25 mouse cellular contexts compared by ENCODE assay signal in genomic region chr12:91268974-91269373, GRCm38 (mm10).
DNase-seq lines count a peak whose midpoint lies in the region; ATAC-seq and TF ChIP-seq lines count a peak whose summit lies in the region.
"Had no signal": no experiment of that assay in that cellular context is flagged by ENCODE, and none has a peak within 500 bp of the region (broad histone marks: within the 10 kb centered on the region; RNA-seq: fewer than 3 reads in every experiment).

No protein-coding gene starts in this region.

- TF ChIP-seq EP300 in MEL (IDR thresholded peaks at IDR 0.05; ENCODE audit: low read depth in 1 of 2, low read length in 2 of 2), result no peak

- H3K79me2 ChIP-seq in MEL (ENCODE audit: control insufficient read depth, insufficient read depth, low read length, poor library complexity), result no peaks in the 10 kb centered on the region

- no peaks in the 10 kb centered on the region for H3K9me3 ChIP-seq in MEL (replicated peaks; ENCODE audit: insufficient read depth, low read length)
- H3K9me3 ChIP-seq in forebrain, embryonic 13.5 days (replicated peaks), result no peaks in the 10 kb centered on the region
- H3K9me3 ChIP-seq in embryonic facial prominence, embryonic 10.5 days, result no peaks in the 10 kb centered on the region
- H3K9me3 ChIP-seq in kidney, embryonic 16.5 days (ENCODE audit: low read length), result no peaks in the 10 kb centered on the region
- H3K9me3 ChIP-seq: embryonic facial prominence, embryonic 12.5 days; heart, embryonic 12.5 days; hindbrain, embryonic 13.5 days; kidney, embryonic 15.5 days; limb, embryonic 10.5 days; midbrain, embryonic 12.5 days had no signal

- H3K4me3 ChIP-seq in MEL (ENCODE audit: control insufficient read depth in 1 of 2, insufficient read depth in 1 of 2, low read depth in 2 of 2, low read length in 2 of 2), result no peak overlapping the region
- no peak overlapping the region for H3K4me3 ChIP-seq in forebrain, embryonic 13.5 days
- H3K4me3 ChIP-seq in embryonic facial prominence, embryonic 10.5 days, result no peak overlapping the region
- H3K4me3 ChIP-seq in kidney, embryonic 16.5 days (ENCODE audit: low read length), result no peak overlapping the region
- H3K4me3 ChIP-seq: embryonic facial prominence, embryonic 12.5 days; erythroblast, embryonic 14.5 days; gastrocnemius, adult 2 months; heart, embryonic 12.5 days; hindbrain, embryonic 13.5 days; kidney, embryonic 15.5 days; limb, embryonic 10.5 days; midbrain, embryonic 12.5 days had no signal

- peaks cover 0 to 2% of the 10 kb centered on the region in 2 experiments; a peak in 1 of 4 replicates for H3K36me3 ChIP-seq in MEL (ENCODE audit: control insufficient read depth in 1 of 2, insufficient read depth in 2 of 2, low read length in 2 of 2)
- no peaks in the 10 kb centered on the region for H3K36me3 ChIP-seq in forebrain, embryonic 13.5 days (ENCODE audit: poor library complexity, severe bottlenecking)
- peaks cover 3% of the 10 kb centered on the region; the same call in 1 of the 2 replicates for H3K36me3 ChIP-seq in embryonic facial prominence, embryonic 10.5 days (replicated peaks)
- no peaks in the 10 kb centered on the region for H3K36me3 ChIP-seq in kidney, embryonic 16.5 days (ENCODE audit: insufficient read depth, low read length)
- H3K36me3 ChIP-seq: embryonic facial prominence, embryonic 12.5 days; heart, embryonic 12.5 days; hindbrain, embryonic 13.5 days; kidney, embryonic 15.5 days; midbrain, embryonic 12.5 days had no signal

- no peak overlapping the region for H3K4me2 ChIP-seq in forebrain, embryonic 13.5 days
- no peak overlapping the region for H3K4me2 ChIP-seq in kidney, embryonic 16.5 days (replicated peaks; ENCODE audit: low read depth, low read length)
- H3K4me2 ChIP-seq: embryonic facial prominence, embryonic 12.5 days; heart, embryonic 12.5 days; hindbrain, embryonic 13.5 days; kidney, embryonic 15.5 days; liver, embryonic 11.5 days; midbrain, embryonic 12.5 days had no signal

- TF ChIP-seq RAD21 in MEL (IDR thresholded peaks at IDR 0.05; ENCODE audit: low read depth, low read length), result no peak

- H3K27ac ChIP-seq in MEL (ENCODE audit: control insufficient read depth, low read depth, low read length), result no peak overlapping the region
- no peak overlapping the region for H3K27ac ChIP-seq in forebrain, embryonic 13.5 days
- H3K27ac ChIP-seq in embryonic facial prominence, embryonic 10.5 days (replicated peaks), result no peak overlapping the region
- no peak overlapping the region for H3K27ac ChIP-seq in kidney, embryonic 16.5 days (ENCODE audit: low read length)
- H3K27ac ChIP-seq: embryonic facial prominence, embryonic 12.5 days; gastrocnemius, adult 2 months; hindbrain, embryonic 13.5 days; kidney, embryonic 15.5 days; limb, embryonic 10.5 days; midbrain, embryonic 12.5 days had no signal

- ATAC-seq in forebrain, embryonic 13.5 days, result no peak
- ATAC-seq in kidney, embryonic 16.5 days (ENCODE audit: low FRiP score, low TSS enrichment), result no peak
- ATAC-seq: intestine, postnatal 0 days had no signal

- no peak overlapping the region for H3K9ac ChIP-seq in MEL (ENCODE audit: control insufficient read depth, low read depth, low read length, poor library complexity, severe bottlenecking)
- H3K9ac ChIP-seq in forebrain, embryonic 13.5 days, result no peak overlapping the region
- H3K9ac ChIP-seq in kidney, embryonic 16.5 days (replicated peaks; ENCODE audit: low read length), result no peak overlapping the region
- H3K9ac ChIP-seq: embryonic facial prominence, embryonic 12.5 days; heart, embryonic 12.5 days; hindbrain, embryonic 13.5 days; kidney, embryonic 15.5 days; midbrain, embryonic 12.5 days had no signal

- no peak for TF ChIP-seq POLR2A in MEL (IDR thresholded peaks at IDR 0.05; ENCODE audit: control insufficient read depth in 1 of 2, insufficient read depth in 1 of 2, low read depth in 1 of 2, low read length in 2 of 2, poor library complexity in 1 of 2)

- peak; percentile 7 for DNase-seq in adrenal gland, postnatal 14 days
- DNase-seq in adrenal gland, adult 18-20 months (ENCODE audit: low spot score in 2 of 2), result no peak
- peak; percentile 30 for DNase-seq in MEL (ENCODE audit: low read depth, low spot score)
- peak; percentile 51 for DNase-seq in fibroblast of lung, adult 2 months (ENCODE audit: low read depth)
- DNase-seq in embryonic facial prominence, embryonic 10.5 days (ENCODE audit: low spot score), result no peak
- DNase-seq: adrenal gland, postnatal 36 days; B cell, adult 2 months; cerebellum, adult 2 months; gastrocnemius, adult 2 months; heart, adult 11 months; heart, postnatal 14 days; lung, adult 2 months; lung, postnatal 4 days; thymus, postnatal 14 days had no signal

- H3K4me1 ChIP-seq in MEL (ENCODE audit: control insufficient read depth in 1 of 2, insufficient read depth in 2 of 2, low read length in 2 of 2), result no peaks in the 10 kb centered on the region; a peak in 1 of 4 replicates
- H3K4me1 ChIP-seq in forebrain, embryonic 13.5 days, result peaks cover 15% of the 10 kb centered on the region
- no peaks in the 10 kb centered on the region for H3K4me1 ChIP-seq in embryonic facial prominence, embryonic 10.5 days
- no peaks in the 10 kb centered on the region for H3K4me1 ChIP-seq in kidney, embryonic 16.5 days (ENCODE audit: insufficient read depth, low read length)
- H3K4me1 ChIP-seq: embryonic facial prominence, embryonic 12.5 days; kidney, embryonic 15.5 days; limb, embryonic 10.5 days had no signal

- WGBS in forebrain, embryonic 13.5 days, result 92% methylated on average over 3 of the region's 3 CpGs
- WGBS in embryonic facial prominence, embryonic 10.5 days, result 87% methylated on average over 3 of the region's 3 CpGs
- WGBS in kidney, embryonic 16.5 days, result 73% methylated on average over 3 of the region's 3 CpGs

- no peaks in the 10 kb centered on the region for H3K27me3 ChIP-seq in MEL (ENCODE audit: control insufficient read depth in 1 of 2, insufficient read depth in 2 of 2, low read length in 2 of 2)
- H3K27me3 ChIP-seq in forebrain, embryonic 13.5 days, result no peaks in the 10 kb centered on the region
- H3K27me3 ChIP-seq in embryonic facial prominence, embryonic 10.5 days (replicated peaks; ENCODE audit: low read depth, poor library complexity, severe bottlenecking), result no peaks in the 10 kb centered on the region
- H3K27me3 ChIP-seq in kidney, embryonic 16.5 days (ENCODE audit: insufficient read depth, low read length), result no peaks in the 10 kb centered on the region
- H3K27me3 ChIP-seq: embryonic facial prominence, embryonic 12.5 days; heart, embryonic 12.5 days; hindbrain, embryonic 13.5 days; kidney, embryonic 15.5 days; midbrain, embryonic 12.5 days had no signal

- no peak for TF ChIP-seq CTCF in MEL (IDR thresholded peaks at IDR 0.05 in 2 of 3, conservative IDR thresholded peaks at IDR 0.05 in 1 of 3; ENCODE audit: control insufficient read depth in 1 of 3, insufficient read depth in 1 of 3, low read depth in 2 of 3, low read length in 3 of 3, poor library complexity in 1 of 3, severe bottlenecking in 1 of 3)

TF ChIP-seq in MEL, 35 proteins besides CTCF, POLR2A, EP300 and RAD21:
- TF ChIP-seq MAFK (IDR thresholded peaks at IDR 0.05; ENCODE audit: borderline replicate concordance, low read depth, low read length) (no peak), SIN3A (IDR thresholded peaks at IDR 0.05; ENCODE audit: low read length) (peak; percentile 17; the same call in 1 of the 2 replicates), CHD1 (IDR thresholded peaks at IDR 0.05; ENCODE audit: low read depth, low read length) (no peak), JUND (IDR thresholded peaks at IDR 0.05; ENCODE audit: low read depth, low read length) (no peak), POLR2AphosphoS5 (IDR thresholded peaks at IDR 0.05; ENCODE audit: borderline replicate concordance, low read depth, low read length) (no peak), TCF12 (IDR thresholded peaks at IDR 0.05; ENCODE audit: low read depth, low read length) (no peak), KAT2A (conservative IDR thresholded peaks at IDR 0.05; ENCODE audit: low read depth, low read length) (no peak), MEF2A (IDR thresholded peaks at IDR 0.05; ENCODE audit: extremely low read depth, insufficient replicate concordance, low read depth, low read length, poor library complexity, severe bottlenecking) (no peak), RCOR1 (IDR thresholded peaks at IDR 0.05; ENCODE audit: low read depth, low read length) (0 out of 2 replicates have a peak, but pooled peaks have one; percentile 26), USF1 (IDR thresholded peaks at IDR 0.05; ENCODE audit: low read depth, low read length) (no peak)

Comparison
In these comparisons a context has a peak if more than half of its experiments do, and no peak if none do; other contexts are left out.
1. DNase-seq: peak in adrenal gland, postnatal 14 days (single experiment), MEL (single experiment) and fibroblast of lung, adult 2 months (single experiment); none in adrenal gland, adult 18-20 months (0 of 2) and embryonic facial prominence, embryonic 10.5 days (single experiment).